Mouse (Mus musculus) monocyte, adult 5-6 weeks (primary cell): ENCODE measurements around the gene Arhgef10l. TPM values are rescaled to one million over a fixed set of nuclear protein-coding genes. Genes with fewer than 3 reads are reported as not detected.
"Not testable (repeated sequence)": the region's sequence is repeated elsewhere in the genome, so short reads cannot be mapped to it uniquely, and the experiment has no call there.

Experiments used
- ATAC-seq: fragments of 153-309, 156-312 bp; replicated peaks from 2 replicates; pipeline ENCODE4 v1.8.0; 2017; ENCODE audit warnings: mild to moderate bottlenecking; ENCODE audit not compliant: low TSS enrichment, insufficient number of reproducible peaks, severe bottlenecking, poor library complexity, low FRiP score
- total RNA-seq: library from RNA; stranded (forward); fragments of 200-1000, 200-491, 200-594 nt; gene quantifications from 3 replicates; pipeline ENCODE4 v1.2.3, GENCODE M21; 2017

Arhgef10l gene
- total RNA-seq, 1 experiment from 2014 or later, result 160 TPM

GRCm38 (mm10) chr4:140592990-140593770, 72.6 kb downstream of the Arhgef10l start:
- ATAC-seq, result no peak

GRCm38 (mm10) chr4:140592217-140592759, 73.5 kb downstream of the Arhgef10l start:
- peak; percentile 52; the same call in 1 of the 2 replicates for ATAC-seq

DNA sequence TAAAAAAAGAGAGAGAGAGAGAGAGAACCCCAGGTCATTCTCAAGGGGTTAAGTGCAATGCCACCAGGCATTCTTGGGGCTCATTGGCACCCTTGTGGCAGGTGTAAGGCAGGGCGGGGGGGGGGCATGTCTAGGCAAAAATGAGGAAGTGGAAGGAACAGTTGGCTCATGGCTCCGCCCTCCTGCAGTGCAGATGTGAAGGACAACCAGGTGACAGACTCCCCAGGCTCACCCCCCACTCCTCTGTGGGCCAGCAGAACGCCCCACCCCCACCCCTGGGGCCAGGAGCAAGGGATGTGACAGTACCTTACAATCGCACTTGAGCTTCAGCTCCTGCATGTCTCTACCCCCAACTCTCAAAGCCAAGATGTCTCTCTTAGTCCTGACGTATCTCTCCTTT, 79.3 kb downstream of the Arhgef10l start:
- ATAC-seq, result no peak

GRCm38 (mm10) chr4:140584240-140584639, 81.6 kb downstream of the Arhgef10l start:
- ATAC-seq, result peak; percentile 38

DNA sequence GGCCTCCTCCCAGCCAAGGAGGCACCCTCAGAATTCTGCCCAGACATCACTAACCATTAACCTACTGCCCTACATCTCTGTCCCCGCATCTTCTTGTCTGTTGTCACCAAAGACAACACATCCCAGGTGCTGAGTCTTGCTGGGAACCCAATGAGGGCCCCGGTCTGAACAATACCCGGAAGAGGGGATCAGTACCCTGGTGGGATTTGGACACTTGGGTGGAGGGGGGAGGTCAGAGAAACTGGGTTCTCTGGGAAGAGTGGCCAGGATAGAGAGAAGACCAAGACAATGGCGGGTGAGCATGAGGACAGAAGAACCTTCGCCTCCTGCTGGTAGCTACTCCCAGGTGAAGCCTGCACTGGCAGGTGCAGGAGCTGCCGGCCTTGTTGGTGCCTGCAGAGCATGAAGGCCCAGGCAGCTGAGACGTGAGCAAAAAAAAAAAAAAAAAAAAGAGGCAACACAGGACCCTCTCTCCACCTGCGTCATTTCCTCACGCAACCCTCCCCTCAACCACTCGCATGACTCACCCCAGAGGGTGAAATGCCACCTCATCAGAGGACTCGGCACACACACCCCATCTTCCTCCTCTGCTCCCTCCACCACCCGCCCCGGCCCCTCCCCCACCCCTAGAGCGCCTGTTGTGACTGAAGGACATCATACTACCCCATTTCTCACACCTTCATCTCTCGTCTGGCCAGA, 83.3 kb downstream of the Arhgef10l start:
- ATAC-seq, result peak; percentile 51

DNA sequence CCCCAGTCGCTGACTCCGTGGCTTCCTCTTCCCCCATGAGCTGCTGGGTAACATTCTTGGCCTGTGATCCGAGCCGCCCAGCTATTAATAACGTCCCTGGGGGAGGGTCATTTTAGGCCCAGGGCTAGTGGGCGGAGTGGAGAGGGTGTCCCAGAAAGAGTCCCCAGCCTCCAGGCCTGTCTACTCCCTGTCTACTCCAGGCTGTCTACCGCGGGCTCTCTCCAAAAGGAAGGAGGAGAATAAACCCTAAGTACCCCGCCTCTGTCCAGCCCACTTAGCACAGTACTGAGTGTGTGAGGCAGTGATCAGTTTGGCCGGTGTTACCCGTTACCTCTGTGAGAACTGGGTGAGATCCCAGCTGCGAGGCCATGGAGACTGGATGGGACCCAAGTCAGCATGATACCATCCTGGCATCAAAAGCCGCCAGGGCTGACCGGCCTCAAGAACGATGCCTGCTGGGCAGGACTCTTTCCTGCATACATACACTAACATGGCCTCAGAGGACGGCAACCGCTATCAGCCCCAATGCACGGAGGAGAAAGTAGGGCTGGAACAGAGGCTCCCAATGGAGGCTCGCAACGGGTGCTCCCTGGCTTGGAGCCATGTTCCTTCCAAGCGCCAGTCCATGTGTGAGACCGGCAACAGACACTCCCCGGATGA, 84.0 kb downstream of the Arhgef10l start:
- ATAC-seq, result peak; percentile 48

- ATAC-seq, result no peak
Measured at GRCm38 (mm10) chr4:140581341-140581729, 84.5 kb downstream of the Arhgef10l start.

DNA sequence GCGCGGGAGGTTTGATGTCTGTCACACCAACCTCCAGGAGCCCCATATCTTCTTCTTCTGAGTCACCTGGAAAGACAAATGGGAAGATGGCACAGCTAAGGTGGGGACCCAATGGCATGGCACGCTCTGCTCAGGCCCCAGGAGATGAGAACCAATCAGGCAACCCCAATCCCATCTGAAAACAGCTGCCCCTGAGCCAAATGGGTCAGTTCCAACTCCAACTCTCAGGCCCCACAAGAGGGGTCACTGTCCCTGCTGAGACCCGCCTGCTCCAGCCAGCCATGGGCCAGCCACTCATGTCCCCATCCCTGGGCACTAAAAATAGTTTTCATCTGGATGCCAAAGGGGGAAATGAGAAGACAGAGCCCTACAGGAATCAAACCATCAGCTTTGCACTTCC, 84.9 kb downstream of the Arhgef10l start:
- ATAC-seq, result no peak

GRCm38 (mm10) chr4:140579576-140579975, 86.2 kb downstream of the Arhgef10l start:
- no peak for ATAC-seq

DNA sequence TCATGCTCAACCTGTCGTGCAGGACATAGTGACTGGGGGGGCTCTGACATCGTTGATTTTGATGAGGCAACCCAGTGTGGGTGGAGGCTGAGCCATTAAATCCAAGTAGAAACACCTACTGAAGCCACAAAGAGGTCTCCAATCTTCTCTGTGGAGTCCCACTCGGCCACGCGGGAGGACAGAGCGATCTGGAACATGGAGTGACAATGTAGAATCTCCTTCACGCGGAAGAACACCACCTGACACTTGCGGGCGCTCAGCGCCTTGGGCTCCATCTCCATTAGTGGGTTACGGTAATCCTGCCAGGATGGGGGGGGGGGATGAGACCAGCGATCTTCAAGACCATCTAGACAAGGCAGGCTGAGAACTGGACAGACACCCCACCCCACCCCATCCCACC, 86.7 kb downstream of the Arhgef10l start:
- no peak for ATAC-seq

DNA sequence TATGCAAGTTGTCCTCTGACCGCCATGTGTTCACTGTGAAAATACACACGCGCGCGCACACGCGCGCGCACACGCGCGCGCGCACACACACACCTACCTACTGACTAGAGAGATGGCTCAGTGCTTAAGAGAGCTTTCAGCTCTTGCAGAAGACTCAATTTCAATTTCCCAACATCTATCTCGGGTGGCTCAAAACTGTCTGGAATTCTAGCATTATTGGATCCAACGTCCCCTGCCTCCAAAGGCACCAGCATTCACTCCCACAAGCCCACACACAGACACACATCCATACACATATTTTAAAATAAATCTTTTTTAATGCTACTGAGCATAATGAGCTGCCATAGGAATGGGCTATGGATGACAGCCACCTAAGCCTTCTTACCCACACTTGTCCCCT, 89.2 kb downstream of the Arhgef10l start:
- ATAC-seq, result no peak

DNA sequence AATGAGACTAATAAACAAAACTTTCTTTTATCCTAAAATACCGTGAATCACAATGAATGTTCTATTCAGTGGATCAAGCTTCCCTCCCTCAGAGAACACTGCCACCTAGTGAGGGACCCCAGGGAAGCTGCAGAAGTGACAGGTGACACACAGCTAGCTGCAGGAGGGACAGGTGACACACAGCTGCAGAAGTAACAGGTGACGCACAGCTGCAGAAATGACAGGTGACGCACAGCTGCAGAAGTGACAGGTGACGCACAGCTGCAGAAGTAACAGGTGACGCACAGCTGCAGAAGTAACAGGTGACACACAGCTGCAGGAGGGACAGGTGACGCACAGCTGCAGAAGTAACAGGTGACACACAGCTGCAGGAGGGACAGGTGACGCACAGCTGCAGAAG, 90.9 kb downstream of the Arhgef10l start:
- ATAC-seq, result not testable (repeated sequence)

GRCm38 (mm10) chr4:140572376-140572775, 93.4 kb downstream of the Arhgef10l start:
- ATAC-seq, result peak; percentile 59

DNA sequence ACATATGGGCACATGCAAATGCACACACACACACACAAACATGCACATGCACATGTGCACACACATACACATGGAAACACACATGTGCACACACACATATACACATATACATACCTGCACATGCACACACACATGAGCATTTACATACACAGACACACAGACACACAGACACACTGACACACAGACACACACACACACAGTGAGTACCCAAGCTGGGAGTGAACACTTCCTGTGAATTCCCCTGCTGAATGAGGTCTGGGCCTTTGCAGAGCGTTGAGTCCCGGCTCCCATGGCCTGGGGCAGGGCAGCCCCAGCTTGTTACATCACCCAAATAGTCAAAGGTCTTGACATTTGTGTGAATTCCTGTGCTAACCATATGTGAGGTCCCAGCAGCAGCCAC, 96.4 kb downstream of the Arhgef10l start:
- ATAC-seq, result peak; percentile 49

GRCm38 (mm10) chr4:140567911-140568480, 97.8 kb downstream of the Arhgef10l start:
- no peak for ATAC-seq

DNA sequence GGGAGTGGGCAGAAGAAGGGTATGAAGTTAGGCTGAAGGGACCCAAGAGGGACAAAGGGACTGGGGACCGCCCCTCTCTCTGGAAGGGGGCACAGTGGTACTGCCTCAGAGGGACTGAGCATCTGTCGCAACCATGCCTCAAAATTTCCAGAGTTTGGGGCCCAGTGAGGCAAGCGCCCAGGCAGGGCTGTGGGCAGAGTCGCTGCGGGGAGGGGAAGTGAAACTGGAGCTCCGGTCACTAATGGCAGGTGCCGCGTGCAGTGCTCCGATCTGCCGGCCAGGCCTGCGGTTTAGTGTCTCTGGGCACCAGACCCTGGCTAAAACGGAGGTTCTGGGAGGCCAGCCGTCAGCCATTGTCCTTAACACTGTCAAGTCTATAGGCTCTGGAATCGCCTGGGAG, 99.0 kb downstream of the Arhgef10l start:
- peak; percentile 75 for ATAC-seq

GRCm38 (mm10) chr4:140564459-140564858, 101.4 kb downstream of the Arhgef10l start:
- not testable (repeated sequence) for ATAC-seq

GRCm38 (mm10) chr4:140562461-140563178, 103.2 kb downstream of the Arhgef10l start:
- no peak for ATAC-seq
